Mouse (Mus musculus) ES-CJ7 (cell line): Measurements from ENCODE around the gene Wipf1.

ENCODE experiments used
- DNase-seq: peaks from one replicate; pipeline ENCODE4 v3.0.0; 2011; ENCODE audit warnings: low read depth, low spot score

Wipf1 gene

DNA sequence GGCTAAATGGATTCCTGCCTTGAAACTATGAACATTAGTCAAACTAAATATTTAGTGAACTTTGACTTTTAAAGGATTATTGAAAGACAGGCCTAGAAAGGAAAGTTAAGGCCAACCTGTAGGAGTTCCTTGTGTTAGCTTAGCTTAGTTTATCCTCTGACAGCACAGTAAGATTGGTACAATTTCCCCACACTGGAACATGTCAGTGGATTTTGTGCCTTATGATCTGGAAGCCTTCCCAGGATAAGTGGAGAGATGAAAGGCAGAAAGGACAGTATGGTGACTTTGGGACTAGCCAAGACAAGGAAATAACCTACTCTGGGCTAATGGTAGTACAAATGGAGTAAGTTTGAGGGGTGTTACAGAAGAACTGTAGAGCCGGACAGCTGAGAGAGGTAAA, 141.7 kb downstream of the Wipf1 start:
- no peak for DNase-seq

DNA sequence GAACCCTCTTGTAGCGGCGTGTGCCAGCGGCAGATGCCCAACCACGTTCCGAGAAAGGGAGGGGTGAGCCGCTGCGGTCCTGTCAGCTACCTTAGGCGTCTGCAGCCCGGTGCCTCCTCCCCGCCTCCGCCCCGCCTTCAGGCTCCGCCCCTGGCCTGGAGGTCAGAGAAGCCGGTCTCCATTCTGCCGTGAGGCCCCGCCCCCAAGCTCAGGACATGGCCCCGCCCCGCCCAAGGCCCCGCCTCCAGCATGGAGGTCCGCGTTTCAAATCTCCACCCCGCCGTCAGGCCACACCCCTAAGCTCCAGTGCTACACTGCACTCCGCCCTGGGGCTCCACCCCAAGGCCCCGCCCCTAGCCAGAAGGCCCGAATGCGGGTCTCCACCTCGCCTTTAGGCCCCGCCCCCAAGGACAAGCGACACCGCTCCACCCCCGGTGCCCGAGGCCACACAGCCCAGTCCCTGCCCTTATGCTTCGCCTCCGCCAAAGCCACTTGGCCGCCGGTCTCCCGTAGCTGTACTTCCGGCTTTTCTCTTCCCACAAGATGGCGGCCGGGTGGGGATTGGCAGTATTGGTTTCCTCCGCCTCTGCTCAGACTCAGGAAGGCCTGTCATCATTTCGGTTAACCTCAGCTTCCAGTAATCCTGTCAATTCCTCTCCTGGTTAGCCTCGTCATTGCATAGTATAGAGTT, 143.0 kb downstream of the Wipf1 start, which contains the start of gene Gpr155:
Gene Gpr155, minus strand, starts transcription at position 217 of the 691 bp plus-strand sequence.
- peak; percentile 97 for DNase-seq

GRCm38 (mm10) chr2:73385641-73386355, 143.7 kb downstream of the Wipf1 start:
- DNase-seq: no peak

- DNase-seq: no peak
Measured at GRCm38 (mm10) chr2:73385172-73385571, 144.4 kb downstream of the Wipf1 start.

- DNase-seq: no peak
Measured at GRCm38 (mm10) chr2:73380298-73380975, 149.1 kb downstream of the Wipf1 start.

GRCm38 (mm10) chr2:73379656-73380055, 149.9 kb downstream of the Wipf1 start:
- no peak for DNase-seq
